Mouse (Mus musculus) hindbrain, embryonic 16.5 days (tissue): Measurements from ENCODE around the gene Slc26a11. TPM values are rescaled to one million over a fixed set of nuclear protein-coding genes. Genes with fewer than 3 reads are reported as not detected.

Experiments
- ATAC-seq: fragments of 200-750 bp; cut with Nextera tagmentation; 2 replicates; pipeline ENCODE4 v1.8.0; 2017; ENCODE audit warnings: moderate TSS enrichment, moderate library complexity
- H3K27ac ChIP-seq: fragments of 300-500 bp; sonication (generic); 2 replicates; pipeline ENCODE4 v1.5.1; 2014; ENCODE audit warnings: low read depth, mild to moderate bottlenecking, control low read depth, low read length, moderate library complexity
- H3K27me3 ChIP-seq: fragments of 300-500 bp; sonication (generic); replicated peaks from 2 replicates; pipeline ENCODE4 v1.6.1; 2014; ENCODE audit warnings: low read length; ENCODE audit not compliant: control insufficient read depth, insufficient read depth
- H3K36me3 ChIP-seq: fragments of 300-500 bp; sonication (generic); 2 replicates; pipeline ENCODE4 v1.6.1; 2014; ENCODE audit warnings: mild to moderate bottlenecking, low read length, moderate library complexity, mixed read lengths; ENCODE audit not compliant: control insufficient read depth, insufficient read depth
- H3K4me1 ChIP-seq: fragments of 300-500 bp; sonication (generic); 2 replicates; pipeline ENCODE4 v1.6.1; 2014; ENCODE audit warnings: low read depth, low read length; ENCODE audit not compliant: control insufficient read depth, insufficient read depth
- H3K4me2 ChIP-seq: fragments of 300-500 bp; sonication (generic); 2 replicates; pipeline ENCODE4 v1.6.1; 2014; ENCODE audit warnings: mild to moderate bottlenecking, low read length, control low read depth, moderate library complexity
- H3K4me3 ChIP-seq: fragments of 300-500 bp; sonication (generic); 2 replicates; pipeline ENCODE4 v1.5.1; 2014; ENCODE audit warnings: mild to moderate bottlenecking, low read length, control low read depth, moderate library complexity
- H3K9ac ChIP-seq: fragments of 300-500 bp; sonication (generic); 2 replicates; pipeline ENCODE4 v1.6.1; 2014; ENCODE audit warnings: low read depth, mild to moderate bottlenecking, control low read depth, low read length, moderate library complexity
- H3K9me3 ChIP-seq: fragments of 300-500 bp; sonication (generic); 2 replicates; pipeline ENCODE4 v1.6.1; 2014; ENCODE audit warnings: mild to moderate bottlenecking, low read length, moderate library complexity; ENCODE audit not compliant: control insufficient read depth
- WGBS: fragments of 180-500 bp; shearing (Covaris S2); extraction: QIAGEN DNeasy Blood & Tissue Kit; methylation state at CpG from one replicate; pipeline ENCODE4 v1.1.7; 2014; 5-methylcytosine and 5-hydroxymethylcytosine counted together
- polyA plus RNA-seq: library from polyadenylated mRNA; unstranded; fragments of >200 nt; fragmentation: Nextera tagmentation; extraction: Ambion mirVana; gene quantifications from 2 replicates; pipeline ENCODE4 v1.2.1, GENCODE M21; 2015

Gene Slc26a11
- polyA plus RNA-seq, result 7.5 and 8.0 TPM in 2 replicates

GRCm38 (mm10) chr11:119355443-119356385, at the start of gene Slc26a11, which contains the start of gene Sgsh:
Gene Slc26a11, plus strand, starts transcription at chr11:119355557.
Gene Sgsh, minus strand, starts transcription at chr11:119355536.
- Histone ChIP-seq H3K9ac (peak within 1 kb of the TSS; percentile 82), H3K9me3 (no peaks in the 10 kb centered on the region), H3K36me3 (no peaks in the 10 kb centered on the region), H3K4me1 (peaks cover 9% of the 10 kb centered on the region), H3K4me3 (peak within 1 kb of the TSS; percentile 74), H3K4me2 (peak within 1 kb of the TSS; percentile 98), H3K27ac (peak within 1 kb of the TSS; percentile 65; the same call in 1 of the 2 replicates), H3K27me3 (no peaks in the 10 kb centered on the region)
- ATAC-seq, result peak; percentile 96
- 2% methylated on average over 31 of the region's 40 CpGs for WGBS

DNA sequence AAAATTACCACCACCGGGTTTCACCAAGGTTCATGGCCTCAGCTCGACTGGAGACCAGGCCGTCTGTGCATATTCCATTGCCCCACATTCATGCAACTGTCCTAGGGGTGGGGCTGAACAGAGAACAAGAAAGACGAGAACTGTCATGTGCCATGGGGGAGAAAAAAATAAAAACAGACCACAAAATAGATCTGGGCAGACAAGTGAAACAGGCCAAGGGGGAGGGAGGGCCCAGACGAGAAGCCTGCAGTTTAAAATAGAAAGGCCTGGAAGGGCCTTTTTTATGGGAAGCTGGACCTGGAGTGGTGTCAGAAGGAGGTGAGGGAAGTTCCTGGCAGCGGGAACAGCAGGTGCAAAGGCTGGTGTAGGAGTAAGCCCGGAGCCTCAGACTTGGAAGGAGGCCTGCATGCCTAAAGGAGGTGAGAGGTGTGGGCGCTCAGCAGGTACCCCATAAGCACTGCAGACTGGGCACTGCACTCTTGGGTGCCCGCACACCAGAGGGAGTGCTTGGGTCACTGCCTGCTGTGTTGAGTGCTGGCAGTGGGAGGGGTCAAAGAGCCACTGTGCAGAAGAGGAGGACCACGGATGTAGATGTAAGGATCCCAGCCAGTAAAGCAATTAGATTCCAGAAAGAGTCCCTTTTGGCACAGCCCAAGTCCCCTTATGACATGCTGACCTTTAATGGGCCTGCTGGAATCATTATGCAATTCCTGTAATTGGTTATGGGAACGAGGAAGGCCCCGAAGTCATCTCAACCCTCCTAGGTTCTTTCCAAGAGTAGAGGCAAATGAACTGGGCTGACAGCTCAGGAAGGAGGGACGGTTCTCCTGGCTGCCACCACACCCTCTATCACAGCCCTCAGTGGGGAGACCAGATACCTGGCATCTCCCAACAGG, 48.3 kb upstream of the Slc26a11 start:
- no peaks in the 10 kb centered on the region for H3K36me3 ChIP-seq
- H3K9ac ChIP-seq, result no peak overlapping the region
- no peaks in the 10 kb centered on the region; the same call in 1 of the 2 replicates for H3K27me3 ChIP-seq

DNA sequence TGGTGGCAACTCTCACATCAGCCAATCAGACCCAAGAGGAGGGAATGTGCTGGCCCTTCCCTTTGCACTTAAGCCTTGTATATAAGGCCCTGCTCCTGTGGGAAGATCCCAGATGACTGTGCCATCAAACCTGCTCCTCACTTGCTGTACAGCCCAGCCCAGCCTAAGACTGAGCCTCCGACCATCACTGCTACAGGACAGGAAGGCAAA, 47.8 kb upstream of the Slc26a11 start, which contains the start of gene Card14:
TSS of gene Card14 (plus strand) at position 111 of the 210 bp plus-strand sequence.
- no peak within 1 kb of the TSS; the same call in 1 of the 2 replicates for H3K4me2 ChIP-seq
- no peak within 1 kb of the TSS for H3K4me3 ChIP-seq
- WGBS, result 50% methylated on average over 1 of the region's 1 CpGs
- no peaks in the 10 kb centered on the region; the same call in 1 of the 2 replicates for H3K27me3 ChIP-seq
- no peaks in the 10 kb centered on the region for H3K36me3 ChIP-seq
- no peak for ATAC-seq
- no peaks in the 10 kb centered on the region for H3K4me1 ChIP-seq
- no peak within 1 kb of the TSS for H3K27ac ChIP-seq
- H3K9me3 ChIP-seq, result no peaks in the 10 kb centered on the region
- H3K9ac ChIP-seq, result no peak within 1 kb of the TSS

More for the DNA sequence above, 48.3 kb upstream of the Slc26a11 start:
- WGBS, result 58% methylated on average over 13 of the region's 13 CpGs
- Histone ChIP-seq H3K9me3 (no peaks in the 10 kb centered on the region), H3K4me1 (no peaks in the 10 kb centered on the region), H3K27ac (no peak overlapping the region), H3K4me3 (no peak overlapping the region), H3K4me2 (no peak overlapping the region)
- ATAC-seq, result no peak

GRCm38 (mm10) chr11:119307916-119308315, 47.4 kb upstream of the Slc26a11 start:
- WGBS, result 35% methylated on average over 11 of the region's 11 CpGs
- no peak for ATAC-seq

DNA sequence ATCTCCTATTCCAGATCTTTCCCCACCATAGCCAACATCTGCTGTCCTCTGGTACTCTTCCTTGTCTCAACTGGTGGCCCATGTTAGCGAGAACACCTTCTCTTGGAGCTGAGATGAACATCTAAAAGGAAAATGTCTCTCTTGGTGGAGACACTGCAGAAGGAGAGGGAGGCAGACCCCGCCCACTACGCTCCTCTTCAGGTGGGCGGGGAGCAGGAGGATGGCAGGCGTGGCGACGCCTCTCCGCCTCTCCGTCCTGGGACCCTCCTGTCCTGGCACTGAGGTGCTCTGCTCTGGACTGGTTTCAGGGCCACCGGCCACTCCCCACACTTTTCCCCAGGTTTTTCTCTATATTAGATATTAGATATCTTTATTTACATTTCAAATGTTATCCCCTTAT, 44.7 kb upstream of the Slc26a11 start:
- H3K27ac ChIP-seq, result no peak overlapping the region
- H3K4me3 ChIP-seq, result no peak overlapping the region
- no peaks in the 10 kb centered on the region for H3K36me3 ChIP-seq
- H3K4me1 ChIP-seq, result no peaks in the 10 kb centered on the region
- no peak overlapping the region for H3K4me2 ChIP-seq
- no peak overlapping the region for H3K9ac ChIP-seq
- H3K9me3 ChIP-seq, result no peaks in the 10 kb centered on the region
- WGBS, result 19% methylated on average over 10 of the region's 10 CpGs
- no peaks in the 10 kb centered on the region; the same call in 1 of the 2 replicates for H3K27me3 ChIP-seq
- no peak for ATAC-seq

More at GRCm38 (mm10) chr11:119307916-119308315, 47.4 kb upstream of the Slc26a11 start:
- Histone ChIP-seq H3K27me3 (no peaks in the 10 kb centered on the region; the same call in 1 of the 2 replicates), H3K36me3 (no peaks in the 10 kb centered on the region), H3K4me1 (no peaks in the 10 kb centered on the region), H3K9ac (no peak overlapping the region), H3K4me2 (no peak overlapping the region; the same call in 1 of the 2 replicates), H3K27ac (no peak overlapping the region), H3K9me3 (no peaks in the 10 kb centered on the region), H3K4me3 (no peak overlapping the region)

- no peak overlapping the region for H3K4me3 ChIP-seq
- H3K36me3 ChIP-seq, result no peaks in the 10 kb centered on the region
- H3K9ac ChIP-seq, result no peak overlapping the region
- 76% methylated on average over 17 of the region's 17 CpGs for WGBS
- no peak overlapping the region for H3K27ac ChIP-seq
- no peak overlapping the region for H3K4me2 ChIP-seq
- no peaks in the 10 kb centered on the region; the same call in 1 of the 2 replicates for H3K27me3 ChIP-seq
- H3K4me1 ChIP-seq, result no peaks in the 10 kb centered on the region
- ATAC-seq, result no peak
- no peaks in the 10 kb centered on the region for H3K9me3 ChIP-seq
Observed at GRCm38 (mm10) chr11:119314252-119314936, 41.0 kb upstream of the Slc26a11 start.

DNA sequence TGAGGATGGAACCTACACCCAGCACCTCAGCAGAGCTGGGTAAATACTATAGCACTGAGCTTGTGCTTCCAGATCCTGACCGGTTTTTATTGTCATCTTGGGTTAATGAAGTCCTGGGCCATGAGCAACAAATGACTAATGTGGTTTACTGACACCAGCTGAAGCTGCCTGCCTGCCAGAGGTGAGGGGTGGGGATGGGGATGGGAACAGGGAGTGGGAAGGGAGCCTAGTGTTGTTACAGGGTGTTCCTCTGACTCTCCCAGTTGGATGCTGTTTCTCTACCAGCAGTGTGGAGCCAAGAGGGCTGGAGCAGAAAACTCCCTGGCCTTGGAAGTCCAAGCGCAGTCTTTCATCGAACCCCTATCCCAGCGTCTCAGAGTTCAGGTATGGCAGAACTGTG, 38.6 kb upstream of the Slc26a11 start:
- 84% methylated on average over 4 of the region's 4 CpGs for WGBS
- Histone ChIP-seq H3K9me3 (no peaks in the 10 kb centered on the region), H3K27me3 (no peaks in the 10 kb centered on the region), H3K36me3 (no peaks in the 10 kb centered on the region), H3K4me1 (no peaks in the 10 kb centered on the region), H3K4me3 (no peak overlapping the region), H3K9ac (no peak overlapping the region), H3K27ac (no peak overlapping the region), H3K4me2 (no peak overlapping the region)
- ATAC-seq, result no peak

GRCm38 (mm10) chr11:119322521-119322920, 32.8 kb upstream of the Slc26a11 start:
- Histone ChIP-seq H3K4me3 (no peak overlapping the region), H3K4me2 (no peak overlapping the region), H3K27me3 (no peaks in the 10 kb centered on the region), H3K4me1 (no peaks in the 10 kb centered on the region), H3K27ac (no peak overlapping the region), H3K9ac (no peak overlapping the region), H3K9me3 (no peaks in the 10 kb centered on the region), H3K36me3 (no peaks in the 10 kb centered on the region)
- 78% methylated on average over 13 of the region's 13 CpGs for WGBS
- ATAC-seq, result no peak
